Mouse (Mus musculus) ES-Bruce4 (cell line): Measurements from ENCODE around the gene Gbp2b. TPM values are rescaled to one million over a fixed set of nuclear protein-coding genes. Genes with fewer than 3 reads are reported as not detected.

Source experiments
- H3K27ac ChIP-seq: 2 replicates; pipeline ENCODE4 v1.5.1; 2012; ENCODE audit warnings: low read length, inconsistent platforms; ENCODE audit not compliant: insufficient read depth
- H3K27me3 ChIP-seq: 2 replicates; pipeline ENCODE4 v1.6.1; 2012; ENCODE audit warnings: mild to moderate bottlenecking, low read length, inconsistent platforms; ENCODE audit not compliant: control insufficient read depth, poor library complexity, insufficient read depth, severe bottlenecking
- H3K36me3 ChIP-seq: 2 replicates; pipeline ENCODE4 v1.6.1; 2012; ENCODE audit warnings: inconsistent platforms, mild to moderate bottlenecking, low read length, moderate library complexity; ENCODE audit not compliant: control insufficient read depth, poor library complexity, insufficient read depth, severe bottlenecking
- H3K4me1 ChIP-seq: one replicate; pipeline ENCODE4 v1.8.1; 2011; ENCODE audit warnings: low read length; ENCODE audit not compliant: control insufficient read depth, insufficient read depth
- H3K4me3 ChIP-seq: 2 replicates; pipeline ENCODE4 v1.5.1; 2011; ENCODE audit warnings: low read depth, mild to moderate bottlenecking, low read length
- H3K9ac ChIP-seq: 2 replicates; pipeline ENCODE4 v1.6.1; 2012; ENCODE audit warnings: low read depth, mild to moderate bottlenecking, inconsistent platforms; ENCODE audit not compliant: poor library complexity, severe bottlenecking
- H3K9me3 ChIP-seq: replicated peaks from 2 replicates; pipeline ENCODE4 v1.6.1; 2012; ENCODE audit warnings: mild to moderate bottlenecking, low read length, inconsistent platforms; ENCODE audit not compliant: control insufficient read depth, poor library complexity, insufficient read depth, severe bottlenecking
- CTCF ChIP-seq: IDR thresholded peaks from one replicate; pipeline ENCODE4 v1.8.1; 2011; ENCODE audit warnings: low read depth, low read length
- EP300 ChIP-seq: IDR thresholded peaks from 2 replicates; pipeline ENCODE4 v1.6.1; 2011; ENCODE audit warnings: low read depth, low read length; ENCODE audit not compliant: insufficient read depth
- POLR2A ChIP-seq: IDR thresholded peaks from one replicate; pipeline ENCODE4 v1.8.1; 2011; ENCODE audit warnings: low read length; ENCODE audit not compliant: insufficient read depth
- polyA plus RNA-seq: library from polyadenylated mRNA; stranded (reverse); fragments of >200 nt; gene quantifications from 2 replicates; pipeline ENCODE4 v1.2.4, GENCODE M21; 2011; ENCODE audit warnings: low read depth; ENCODE audit not compliant: missing spikeins, insufficient read depth, insufficient read length

Gene Gbp2b
- 0.33 TPM in 1 of 2 replicates, not detected in the other for polyA plus RNA-seq

DNA sequence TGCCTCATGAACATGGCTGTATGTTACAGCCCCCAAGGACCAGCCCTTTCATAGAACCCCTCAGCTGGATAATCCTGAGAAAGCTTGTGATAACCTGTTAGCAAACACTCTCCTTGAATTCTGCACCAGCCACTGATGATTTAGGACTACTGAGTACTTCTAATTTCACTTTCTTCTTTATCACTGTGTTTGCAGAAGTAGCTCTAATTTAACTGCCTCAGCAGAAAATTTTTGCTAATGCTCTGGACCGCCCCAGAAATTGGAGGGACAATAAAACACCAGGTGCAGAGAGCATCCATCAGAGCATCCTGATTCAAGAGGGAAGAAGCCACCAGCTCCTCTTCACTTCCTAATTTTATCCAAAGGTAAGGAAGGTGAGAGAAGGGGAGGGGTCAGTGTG lies at the start of gene Gbp2b:
Gene Gbp2b, plus strand, starts transcription at position 301 of the 400 bp plus-strand sequence.
- TF ChIP-seq CTCF (no peak), EP300 (no peak), POLR2A (no peak)
- H3K9me3 ChIP-seq = no peaks in the 10 kb centered on the region
- no peaks in the 10 kb centered on the region for H3K36me3 ChIP-seq
- no peak within 1 kb of the TSS for H3K4me3 ChIP-seq
- H3K4me1 ChIP-seq = no peaks in the 10 kb centered on the region
- no peak within 1 kb of the TSS for H3K27ac ChIP-seq
- no peaks in the 10 kb centered on the region; the same call in 1 of the 2 replicates for H3K27me3 ChIP-seq
- no peak within 1 kb of the TSS for H3K9ac ChIP-seq

GRCm38 (mm10) chr3:142546690-142547089 lies 48.0 kb upstream of the Gbp2b start:
- no peak overlapping the region for H3K27ac ChIP-seq
- H3K4me3 ChIP-seq = no peak overlapping the region

DNA sequence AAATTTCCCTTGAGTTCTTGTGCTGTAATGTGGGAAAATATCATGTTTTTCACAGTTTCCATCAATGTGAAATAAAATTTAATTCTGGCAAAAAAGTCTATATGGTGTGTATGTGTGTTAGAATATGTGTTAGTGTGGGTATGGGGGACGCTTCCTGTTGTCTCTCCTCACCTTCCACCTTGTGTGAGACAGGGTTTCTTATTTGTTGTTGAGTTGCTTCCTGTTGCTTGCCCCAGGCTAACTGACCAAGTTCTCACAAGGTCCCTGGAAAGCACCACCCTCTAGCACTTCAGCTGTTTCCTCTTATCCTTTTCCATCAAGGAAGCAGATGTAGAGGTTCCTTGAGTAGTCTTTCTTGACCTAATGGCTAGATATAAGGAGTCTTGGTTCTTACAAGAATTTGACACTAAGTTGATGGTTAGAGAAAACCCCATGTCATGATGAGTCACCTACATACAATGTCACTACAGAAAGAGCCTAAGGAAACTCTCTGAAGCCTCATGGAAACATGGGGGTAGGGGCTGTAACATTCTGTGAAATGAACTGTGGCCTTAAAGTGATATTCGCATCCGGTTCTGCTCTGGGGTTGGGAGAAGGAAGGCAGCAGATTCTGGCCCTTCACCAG lies 44.5 kb upstream of the Gbp2b start:
- no peak overlapping the region for H3K9ac ChIP-seq
- H3K4me1 ChIP-seq = no peaks in the 10 kb centered on the region
- no peaks in the 10 kb centered on the region for H3K27me3 ChIP-seq
- no peaks in the 10 kb centered on the region for H3K9me3 ChIP-seq
- H3K36me3 ChIP-seq = no peaks in the 10 kb centered on the region
- no peak overlapping the region for H3K4me3 ChIP-seq
- no peak overlapping the region for H3K27ac ChIP-seq
- TF ChIP-seq CTCF = no peak
- no peak for TF ChIP-seq POLR2A
- TF ChIP-seq EP300 = no peak

More at GRCm38 (mm10) chr3:142546690-142547089, 48.0 kb upstream of the Gbp2b start:
- H3K9ac ChIP-seq = no peak overlapping the region
- no peaks in the 10 kb centered on the region for H3K27me3 ChIP-seq
- H3K4me1 ChIP-seq = no peaks in the 10 kb centered on the region
- no peaks in the 10 kb centered on the region for H3K9me3 ChIP-seq
- TF ChIP-seq EP300 = no peak
- no peak for TF ChIP-seq POLR2A
- no peak for TF ChIP-seq CTCF
- H3K36me3 ChIP-seq = no peaks in the 10 kb centered on the region

GRCm38 (mm10) chr3:142554601-142555000 lies 40.0 kb upstream of the Gbp2b start:
- Histone ChIP-seq H3K36me3 (no peaks in the 10 kb centered on the region), H3K9me3 (no peaks in the 10 kb centered on the region), H3K4me3 (no peak overlapping the region), H3K27ac (no peak overlapping the region), H3K4me1 (no peaks in the 10 kb centered on the region), H3K27me3 (no peaks in the 10 kb centered on the region), H3K9ac (no peak overlapping the region)
- no peak for TF ChIP-seq POLR2A
- no peak for TF ChIP-seq CTCF
- TF ChIP-seq EP300 = no peak

DNA sequence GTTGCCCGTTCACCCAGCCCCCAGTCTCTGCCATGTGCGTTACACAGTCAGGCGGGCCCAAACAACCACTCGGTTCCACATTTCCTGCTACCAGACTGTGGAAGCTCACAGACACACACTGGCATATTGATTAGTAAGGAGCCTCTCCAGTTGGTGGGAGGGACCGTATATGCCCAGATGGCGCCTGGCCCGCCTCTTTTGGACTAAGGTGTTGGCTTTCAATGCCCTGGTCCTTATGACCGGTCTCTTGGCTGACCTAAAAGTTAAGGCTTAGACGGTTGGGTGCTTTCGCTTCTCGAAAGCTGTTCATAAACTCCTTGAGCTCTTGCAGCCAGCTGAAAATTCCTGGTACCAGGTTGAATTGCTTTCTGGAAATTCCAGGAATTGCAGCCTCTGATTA lies 39.0 kb upstream of the Gbp2b start:
- no peaks in the 10 kb centered on the region for H3K36me3 ChIP-seq
- H3K27me3 ChIP-seq = no peaks in the 10 kb centered on the region
- H3K9me3 ChIP-seq = no peaks in the 10 kb centered on the region
- no peaks in the 10 kb centered on the region for H3K4me1 ChIP-seq
- no peak overlapping the region for H3K4me3 ChIP-seq
- H3K9ac ChIP-seq = no peak overlapping the region
- H3K27ac ChIP-seq = no peak overlapping the region
- TF ChIP-seq EP300 (no peak), POLR2A (no peak), CTCF (no peak)

DNA sequence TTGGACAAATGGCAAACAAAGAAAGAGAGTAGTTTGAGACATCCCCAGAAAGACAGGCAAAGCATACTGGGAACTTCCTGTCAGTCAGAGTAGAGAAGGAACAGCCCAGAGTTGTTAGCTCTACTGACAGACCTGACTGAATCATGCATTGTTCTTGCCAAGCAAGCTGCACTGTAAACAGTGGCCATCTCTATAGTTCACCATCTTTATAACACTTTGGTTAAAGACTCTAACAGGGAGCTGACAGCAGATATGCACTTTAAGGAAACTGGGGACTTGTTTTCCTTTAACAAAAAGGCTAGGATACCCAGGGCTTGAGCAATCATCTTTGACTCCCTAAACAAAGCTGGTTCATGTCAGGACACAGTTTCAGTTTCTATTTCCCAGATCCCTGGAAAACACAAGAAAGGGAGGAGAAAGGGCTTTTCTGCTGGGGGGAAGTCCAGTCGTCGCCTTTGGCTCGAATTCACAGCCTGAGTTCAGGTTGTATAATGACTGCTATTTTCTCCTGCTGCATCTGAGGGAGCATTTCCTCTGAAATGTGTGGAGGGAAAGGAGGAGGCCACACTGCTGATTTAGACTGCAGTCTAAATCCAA lies 34.9 kb upstream of the Gbp2b start, which contains the start of gene Gbp3:
Gene Gbp3, plus strand, starts transcription at position 395 of the 597 bp plus-strand sequence.
- H3K9ac ChIP-seq = no peak within 1 kb of the TSS
- 0 out of 2 replicates have a peak within 1 kb of the TSS, but pooled peaks have one; percentile 2 for H3K4me3 ChIP-seq
- H3K27me3 ChIP-seq = no peaks in the 10 kb centered on the region
- H3K27ac ChIP-seq = no peak within 1 kb of the TSS
- H3K36me3 ChIP-seq = no peaks in the 10 kb centered on the region
- no peaks in the 10 kb centered on the region for H3K4me1 ChIP-seq
- TF ChIP-seq EP300 (no peak), POLR2A (no peak), CTCF (no peak)
- H3K9me3 ChIP-seq = no peaks in the 10 kb centered on the region
